Mouse (Mus musculus) frontal cortex, adult 2 months (tissue): ENCODE results near the gene Nes. TPM values are rescaled to one million over a fixed set of nuclear protein-coding genes. Genes with fewer than 3 reads are reported as not detected.

Experiments
- DNase-seq, 2 experiments: peaks; one replicate each; pipeline ENCODE4 v3.0.0; 2022; ENCODE audit warnings: low spot score in 1 of 2; ENCODE audit errors: extremely low spot score in 1 of 2
- polyA plus RNA-seq: library from polyadenylated mRNA; depleted of rRNA; stranded (reverse); fragments of >200 nt; gene quantifications from 2 replicates; pipeline ENCODE4 v1.2.3, GENCODE M21; 2012

Nes gene
- polyA plus RNA-seq, 1 experiment, result 4.8 TPM

GRCm38 (mm10) chr3:87949266-87949954, 21.5 kb upstream of the Nes start:
- no peak for DNase-seq

GRCm38 (mm10) chr3:87949955-87950515, 20.8 kb upstream of the Nes start:
- DNase-seq, result no peak

- no peak for DNase-seq
Measured at GRCm38 (mm10) chr3:87951946-87952345, 18.9 kb upstream of the Nes start.

GRCm38 (mm10) chr3:87952440-87952839, 18.4 kb upstream of the Nes start:
- no peak for DNase-seq

- DNase-seq, result no peak
Measured at GRCm38 (mm10) chr3:87958056-87958455, 12.8 kb upstream of the Nes start.

- DNase-seq, result no peak
Measured at GRCm38 (mm10) chr3:87958476-87958875, 12.4 kb upstream of the Nes start.

GRCm38 (mm10) chr3:87958967-87959366, 11.9 kb upstream of the Nes start:
- DNase-seq, result no peak

GRCm38 (mm10) chr3:87959371-87959770, 11.5 kb upstream of the Nes start:
- DNase-seq, result no peak

GRCm38 (mm10) chr3:87960191-87960585, 10.7 kb upstream of the Nes start:
- no peak for DNase-seq

- peak; percentile 61 to 83 for DNase-seq
Measured at GRCm38 (mm10) chr3:87960586-87961191, 10.2 kb upstream of the Nes start.

GRCm38 (mm10) chr3:87970184-87970938, 517 bp upstream of the Nes start:
- peak in 1 of 2 experiments; percentile 70 for DNase-seq

- DNase-seq, result no peak
Measured at GRCm38 (mm10) chr3:87971489-87972202, 768 bp downstream of the Nes start.

- DNase-seq, result no peak
Measured at GRCm38 (mm10) chr3:87972203-87972664, 1.4 kb downstream of the Nes start.

- DNase-seq, result no peak
Measured at GRCm38 (mm10) chr3:87972776-87973175, 1.9 kb downstream of the Nes start.

- DNase-seq, result no peak
Measured at GRCm38 (mm10) chr3:87973593-87974380, 2.9 kb downstream of the Nes start.

GRCm38 (mm10) chr3:87974381-87974987, 3.6 kb downstream of the Nes start:
- DNase-seq, result no peak

GRCm38 (mm10) chr3:87979493-87979892, 8.6 kb downstream of the Nes start:
- DNase-seq, result no peak

GRCm38 (mm10) chr3:87980085-87980484, 9.2 kb downstream of the Nes start:
- DNase-seq, result no peak

- DNase-seq, result no peak
Measured at GRCm38 (mm10) chr3:87980728-87981127, 9.8 kb downstream of the Nes start.
